Mouse (Mus musculus): ENCODE data around the gene Med15.

GRCm38 (mm10) chr16:17779692-17780091, 47.0 kb upstream of the Med15 start:
- TF ChIP-seq POLR2A (IDR thresholded peaks at IDR 0.05; ENCODE audit: borderline replicate concordance, low read depth, low read length) (no peak), CTCF (IDR thresholded peaks at IDR 0.05; ENCODE audit: low read depth, low read length) (no peak)

Data from bone marrow macrophage, adult 2 months (primary cell).